Mouse (Mus musculus) embryo, embryonic 11 days (tissue): ENCODE data around the gene Olfr19.
"Not testable (repeated sequence)": the region's sequence is repeated elsewhere in the genome, so short reads cannot be mapped to it uniquely, and the experiment has no call there.

Experiments used
- DNase-seq: peaks from one replicate; pipeline ENCODE4 v3.0.0-alpha.2; 2015

The Olfr19 gene

GRCm38 (mm10) chr16:16676305-16676704 lies at the start of gene Olfr19:
TSS of gene Olfr19 (minus strand) at chr16:16676405.
- no peak for DNase-seq

DNA sequence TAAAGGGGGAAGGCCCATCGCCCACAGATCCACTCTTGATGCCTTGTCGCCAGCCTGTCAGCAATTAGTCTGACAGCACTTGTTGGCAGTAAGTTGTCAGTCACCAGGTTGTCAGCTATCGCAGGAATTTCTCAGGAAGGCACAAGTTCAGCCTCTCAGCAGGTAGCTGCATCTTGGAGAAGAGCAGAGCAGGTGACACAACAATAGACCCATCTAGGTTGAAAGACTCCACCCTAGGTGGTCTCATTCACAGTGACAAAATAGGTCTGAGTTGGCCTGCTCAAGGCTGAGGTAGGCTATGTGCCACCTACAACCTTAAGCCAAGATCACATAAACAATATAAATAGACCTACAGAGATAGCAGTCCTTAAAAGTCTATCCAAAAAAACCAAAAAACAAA lies 8.8 kb upstream of the Olfr19 start:
- no peak for DNase-seq

DNA sequence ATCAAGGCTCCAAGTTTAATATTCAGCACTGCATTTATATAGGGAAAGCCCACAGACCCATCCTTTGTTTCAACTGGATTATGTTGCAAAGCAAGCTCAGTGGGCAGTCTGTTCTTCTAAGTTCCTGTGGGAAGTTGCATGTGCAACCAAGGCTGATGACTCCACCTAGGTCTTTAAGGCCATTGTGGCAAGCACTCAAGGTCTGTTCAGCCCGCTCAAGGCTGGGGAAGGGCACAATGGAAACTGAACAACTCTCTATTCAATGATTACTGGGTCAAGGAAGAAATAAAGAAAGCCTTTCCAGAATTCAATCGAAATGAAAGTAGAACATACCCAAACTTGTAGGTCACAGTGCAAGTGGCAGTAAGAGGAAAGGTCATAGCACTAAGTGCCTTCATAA lies 7.8 kb upstream of the Olfr19 start:
- DNase-seq = no peak

DNA sequence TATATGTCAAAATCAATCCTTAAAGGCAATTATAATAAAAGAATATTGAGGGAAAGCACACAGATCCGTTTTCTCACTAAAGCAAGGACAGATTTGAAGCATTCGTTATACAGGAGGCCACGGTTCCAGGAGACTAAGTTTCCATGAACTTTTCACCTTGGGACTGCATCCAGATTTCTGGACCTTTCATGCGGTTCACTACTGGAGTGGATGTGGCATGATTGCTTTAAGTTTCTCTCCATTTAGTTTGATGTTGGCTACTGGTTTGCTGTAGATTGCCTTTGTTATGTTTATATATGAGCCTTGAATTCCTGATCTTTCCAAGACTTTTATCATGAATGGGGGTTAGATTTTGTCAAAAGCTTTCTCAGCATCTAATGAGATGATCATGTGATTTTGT lies 11.2 kb downstream of the Olfr19 start:
- no peak for DNase-seq

- DNase-seq = not testable (repeated sequence)
These were observed 11.7 kb downstream of the Olfr19 start for GRCm38 (mm10) chr16:16664516-16664915.

DNA sequence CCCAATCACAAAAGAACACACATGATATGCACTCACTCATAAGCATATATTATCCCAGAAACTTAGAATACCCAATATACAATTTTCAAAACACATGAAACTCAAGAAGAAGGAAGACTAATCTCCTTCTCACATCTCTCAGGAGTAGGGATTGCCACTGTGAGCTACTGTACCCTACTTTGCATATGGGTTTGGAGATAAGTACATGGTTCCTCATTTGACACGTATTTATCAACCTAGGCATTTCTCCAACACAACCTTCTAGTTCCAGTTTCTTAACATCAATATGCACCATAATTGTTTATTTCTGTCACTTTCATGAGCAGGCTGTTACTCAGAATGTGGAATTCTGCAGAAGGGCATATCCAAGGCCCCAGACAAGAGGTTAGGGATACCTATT lies 31.1 kb downstream of the Olfr19 start:
- no peak for DNase-seq

DNA sequence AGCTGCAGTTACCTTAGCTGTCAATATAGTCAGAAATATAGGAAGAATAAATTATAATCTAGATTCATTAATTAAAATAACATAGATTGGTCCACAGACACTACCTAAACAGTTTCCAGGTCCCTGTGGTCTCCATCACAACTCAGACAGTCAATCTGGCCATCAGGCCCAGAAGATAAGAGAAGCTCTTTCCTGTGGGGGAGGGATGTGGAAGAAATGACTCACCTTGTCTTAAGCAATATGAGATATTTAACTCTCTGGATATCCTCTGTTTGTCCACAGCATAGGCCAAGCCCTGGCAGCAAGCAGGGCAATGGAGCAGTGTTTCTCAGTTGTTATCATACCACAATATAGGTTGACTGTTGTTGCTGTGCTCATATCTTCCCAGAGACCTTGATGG lies 42.5 kb downstream of the Olfr19 start:
- DNase-seq = no peak
